Mouse (Mus musculus): ENCODE results near the gene Lhx2. TPM values are rescaled to one million over a fixed set of nuclear protein-coding genes. Genes with fewer than 3 reads are reported as not detected.

The Lhx2 gene
- polyA plus RNA-seq, 1 experiment from 2014 or later: 110 TPM

DNA sequence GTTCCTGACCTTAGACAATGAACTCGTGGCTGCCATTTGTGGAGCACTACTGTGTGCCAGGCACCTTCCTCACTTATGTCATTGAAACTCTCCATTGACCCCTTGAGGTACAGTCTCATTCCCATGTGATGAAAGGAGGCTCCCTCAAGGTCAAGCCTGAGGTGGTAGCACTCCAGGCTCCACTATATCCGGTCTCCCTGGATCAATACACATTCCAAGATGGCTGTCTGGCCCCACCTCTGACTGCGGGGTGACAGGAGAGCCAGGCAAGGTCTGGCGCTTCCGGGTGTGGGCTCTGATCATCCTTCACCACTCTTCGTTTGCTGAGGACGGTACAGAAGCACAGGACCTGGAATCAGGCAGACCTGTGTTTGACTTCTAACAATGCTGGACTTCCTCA, 58.2 kb downstream of the Lhx2 start:
- WGBS: 86% methylated on average over 7 of the region's 7 CpGs
- no peak for ATAC-seq (ENCODE audit: low FRiP score, low read depth)
- Histone ChIP-seq H3K4me3 (no peak overlapping the region), H3K4me1 (peaks cover 8% of the 10 kb centered on the region), H3K27me3 (peaks cover 4% of the 10 kb centered on the region), H3K9ac (replicated peaks) (no peak overlapping the region), H3K36me3 (no peaks in the 10 kb centered on the region), H3K9me3 (no peaks in the 10 kb centered on the region), H3K27ac (replicated peaks) (no peak overlapping the region), H3K4me2 (replicated peaks) (no peak overlapping the region)

DNA sequence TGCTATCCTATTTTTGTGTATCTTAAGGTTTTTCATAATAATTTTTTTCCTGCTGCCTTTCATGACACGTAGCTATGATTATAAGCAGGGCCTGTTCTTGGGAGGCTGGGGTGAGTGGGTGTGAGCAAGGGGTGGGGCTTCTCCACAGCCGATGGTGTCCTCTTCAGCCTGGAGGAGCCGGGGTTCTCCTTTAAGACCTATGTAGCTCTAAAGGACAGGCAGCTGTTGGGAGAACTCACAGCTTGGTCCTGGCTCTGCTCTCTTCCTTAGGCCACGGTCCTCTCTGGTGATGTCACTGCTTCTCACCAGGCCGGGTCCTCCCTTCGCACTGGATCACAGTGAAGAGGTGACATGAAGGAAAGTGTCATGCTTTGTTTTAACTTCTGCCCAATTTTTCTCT, 58.8 kb downstream of the Lhx2 start:
- Histone ChIP-seq H3K4me1 (peaks cover 8% of the 10 kb centered on the region), H3K9me3 (no peaks in the 10 kb centered on the region)

DNA sequence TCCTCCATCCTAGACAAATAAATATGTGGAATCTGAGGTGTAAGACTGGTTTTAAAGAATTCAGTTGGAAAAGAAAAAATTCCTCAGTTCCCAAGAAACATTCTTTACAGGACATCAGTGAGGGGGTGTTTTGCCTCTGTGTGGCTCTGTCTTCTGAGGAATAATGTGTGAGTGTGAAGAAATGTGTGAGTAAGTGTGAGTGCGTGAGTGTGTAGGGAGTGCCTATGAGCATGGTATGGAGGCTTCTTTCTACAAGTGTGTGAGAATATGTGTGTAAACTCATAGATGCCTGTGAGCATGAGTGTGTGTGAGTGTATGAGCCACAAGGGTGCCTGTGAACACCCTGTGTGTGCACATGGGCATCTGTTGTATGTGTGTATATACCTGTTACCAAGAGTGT, 63.5 kb downstream of the Lhx2 start:
- Histone ChIP-seq H3K4me2 (replicated peaks) (no peak overlapping the region), H3K36me3 (no peaks in the 10 kb centered on the region), H3K27ac (replicated peaks) (no peak overlapping the region), H3K4me1 (no peaks in the 10 kb centered on the region), H3K9ac (replicated peaks) (no peak overlapping the region), H3K4me3 (no peak overlapping the region), H3K27me3 (peaks cover 13% of the 10 kb centered on the region), H3K9me3 (no peaks in the 10 kb centered on the region)
- 100% methylated on average over 1 of the region's 1 CpGs for WGBS
- no peak for ATAC-seq (ENCODE audit: low FRiP score, low read depth)

More for the DNA sequence above, 58.8 kb downstream of the Lhx2 start:
- Histone ChIP-seq H3K9ac (replicated peaks) (no peak overlapping the region), H3K4me3 (no peak overlapping the region), H3K27ac (replicated peaks) (no peak overlapping the region), H3K4me2 (replicated peaks) (no peak overlapping the region), H3K36me3 (no peaks in the 10 kb centered on the region), H3K27me3 (peaks cover 6% of the 10 kb centered on the region)
- WGBS: 81% methylated on average over 6 of the region's 6 CpGs
- ATAC-seq (ENCODE audit: low FRiP score, low read depth): no peak

DNA sequence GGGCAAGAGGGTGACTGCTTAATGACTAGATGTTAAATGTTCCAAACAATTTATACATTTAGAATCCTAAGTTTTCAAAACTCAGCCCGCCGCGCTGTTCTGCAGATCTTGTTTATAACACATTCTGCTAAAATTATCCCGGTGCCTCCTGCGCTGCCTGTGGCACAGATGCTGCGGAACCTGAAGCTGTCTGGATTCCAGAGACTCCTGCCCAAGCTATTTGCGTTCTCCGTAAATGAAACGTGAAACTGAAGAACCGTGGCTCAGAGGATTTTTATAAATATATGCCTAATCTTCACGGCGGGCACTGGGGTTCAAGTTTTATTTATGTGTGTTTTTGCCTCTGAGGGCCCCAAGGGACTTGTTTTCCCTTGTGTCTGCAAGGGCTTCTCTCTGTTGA, 64.2 kb downstream of the Lhx2 start:
- ATAC-seq (ENCODE audit: low FRiP score, low read depth): no peak
- 78% methylated on average over 12 of the region's 12 CpGs for WGBS
- Histone ChIP-seq H3K9ac (replicated peaks) (no peak overlapping the region), H3K4me1 (no peaks in the 10 kb centered on the region), H3K36me3 (no peaks in the 10 kb centered on the region), H3K4me2 (replicated peaks) (no peak overlapping the region), H3K27ac (replicated peaks) (no peak overlapping the region), H3K9me3 (no peaks in the 10 kb centered on the region), H3K4me3 (no peak overlapping the region), H3K27me3 (peaks cover 16% of the 10 kb centered on the region)

DNA sequence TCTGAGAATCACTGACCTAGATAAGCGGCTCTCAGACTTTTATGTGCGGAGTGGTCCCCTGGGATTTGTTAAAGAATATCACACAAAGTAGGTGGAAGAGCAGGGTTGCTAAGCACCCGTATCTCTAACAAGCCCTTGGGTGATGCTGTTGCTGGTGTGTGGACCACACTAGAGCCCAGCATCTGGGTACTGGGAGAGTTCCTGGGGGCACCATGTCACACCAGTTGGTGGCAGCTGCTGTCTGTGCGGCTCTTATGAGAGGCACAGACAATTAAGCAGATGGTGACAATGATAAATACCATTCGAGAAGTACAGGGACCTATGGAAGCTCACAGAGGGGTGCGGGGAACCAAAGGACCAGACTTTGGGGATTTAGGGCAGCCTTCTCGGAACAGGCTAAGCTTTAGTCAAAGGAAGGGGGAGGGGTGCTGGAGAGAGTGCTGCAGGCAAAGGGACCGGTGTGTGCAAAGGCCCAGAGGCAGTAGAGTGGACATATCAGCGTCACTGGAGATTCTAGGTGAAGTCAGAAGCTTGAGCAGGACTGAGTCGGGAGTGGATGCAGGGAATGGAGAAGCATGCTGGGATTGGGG, 65.0 kb downstream of the Lhx2 start:
- Histone ChIP-seq H3K9ac (replicated peaks) (no peak overlapping the region), H3K27ac (replicated peaks) (no peak overlapping the region), H3K36me3 (no peaks in the 10 kb centered on the region), H3K27me3 (peaks cover 16% of the 10 kb centered on the region), H3K4me3 (no peak overlapping the region), H3K4me1 (no peaks in the 10 kb centered on the region), H3K4me2 (replicated peaks) (no peak overlapping the region), H3K9me3 (no peaks in the 10 kb centered on the region)
- peak; percentile 58; the same call in 1 of the 2 replicates for ATAC-seq (ENCODE audit: low FRiP score, low read depth)
- 59% methylated on average over 10 of the region's 10 CpGs for WGBS

DNA sequence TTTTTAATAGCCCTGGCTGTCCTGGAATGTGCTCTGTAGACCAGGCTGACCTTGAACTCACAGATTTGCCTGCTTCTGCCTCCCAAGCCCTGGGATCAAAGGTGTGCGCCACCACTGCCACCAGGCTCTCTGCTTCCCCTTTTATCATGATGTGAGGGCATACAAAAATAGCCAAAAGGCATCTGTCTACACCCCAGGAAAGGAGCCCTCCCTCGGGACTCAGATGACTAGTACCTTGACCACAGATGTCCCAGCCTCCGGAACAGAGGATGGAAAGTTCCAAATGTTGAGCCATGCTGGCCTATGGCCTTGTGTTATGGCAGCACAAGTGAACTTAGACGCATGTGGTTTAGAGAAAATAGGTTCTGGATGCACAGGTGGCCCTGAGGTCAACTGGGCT, 66.3 kb downstream of the Lhx2 start:
- Histone ChIP-seq H3K27ac (replicated peaks) (no peak overlapping the region), H3K27me3 (peaks cover 16% of the 10 kb centered on the region), H3K9me3 (no peaks in the 10 kb centered on the region), H3K4me1 (no peaks in the 10 kb centered on the region), H3K4me2 (replicated peaks) (no peak overlapping the region), H3K36me3 (no peaks in the 10 kb centered on the region), H3K4me3 (no peak overlapping the region), H3K9ac (replicated peaks) (no peak overlapping the region)
- WGBS: 88% methylated on average over 4 of the region's 4 CpGs
- no peak for ATAC-seq (ENCODE audit: low FRiP score, low read depth)

DNA sequence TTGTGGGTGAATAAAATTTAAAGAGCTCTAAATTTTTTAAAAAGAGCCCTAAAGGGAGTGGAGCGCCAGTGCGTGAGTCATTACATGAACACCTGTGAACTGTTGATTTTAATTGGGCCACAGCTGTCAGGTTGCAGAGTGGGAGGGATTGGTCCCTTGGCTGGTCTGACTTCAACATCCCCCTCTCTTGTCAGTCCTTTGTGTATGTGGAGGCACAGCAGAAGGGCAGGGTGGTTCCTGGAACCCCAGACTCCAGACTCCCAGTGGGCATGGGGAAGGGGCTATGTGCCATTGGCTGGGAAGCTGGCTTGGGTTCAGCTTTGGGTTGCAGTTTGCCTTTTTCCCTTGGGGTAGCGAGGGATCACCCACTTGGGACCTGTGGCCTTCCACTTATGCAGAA, 70.2 kb downstream of the Lhx2 start:
- H3K9me3 ChIP-seq: no peaks in the 10 kb centered on the region
- H3K4me1 ChIP-seq: peaks cover 8% of the 10 kb centered on the region
- 73% methylated on average over 3 of the region's 3 CpGs for WGBS
- no peak overlapping the region for H3K9ac ChIP-seq (replicated peaks)
- H3K36me3 ChIP-seq: no peaks in the 10 kb centered on the region
- H3K27me3 ChIP-seq: peaks cover 28% of the 10 kb centered on the region
- ATAC-seq (ENCODE audit: low FRiP score, low read depth): no peak
- no peak overlapping the region for H3K4me2 ChIP-seq (replicated peaks)
- no peak overlapping the region for H3K4me3 ChIP-seq
- no peak overlapping the region for H3K27ac ChIP-seq (replicated peaks)

DNA sequence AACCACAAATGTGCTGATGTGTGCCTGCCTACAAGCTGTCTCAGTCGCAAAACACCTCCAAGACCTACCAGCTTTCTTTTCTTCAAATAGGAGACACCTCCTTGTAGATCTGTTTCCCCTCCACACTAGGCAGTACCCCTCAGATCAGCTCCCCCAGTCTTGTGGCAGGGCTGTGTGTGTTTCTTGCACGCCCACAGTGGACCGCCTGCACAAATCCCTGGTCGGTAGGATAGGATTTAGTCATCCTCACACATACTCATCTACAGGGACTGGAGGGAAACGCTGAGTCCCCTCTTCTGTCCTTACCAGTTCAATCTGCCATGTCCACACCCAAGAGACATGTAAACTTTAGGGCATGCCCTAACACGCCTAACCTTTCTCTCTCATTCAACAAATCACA, 71.1 kb downstream of the Lhx2 start:
- Histone ChIP-seq H3K27ac (replicated peaks) (no peak overlapping the region), H3K4me2 (replicated peaks) (no peak overlapping the region), H3K27me3 (peaks cover 34% of the 10 kb centered on the region), H3K9me3 (no peaks in the 10 kb centered on the region), H3K9ac (replicated peaks) (no peak overlapping the region), H3K4me3 (no peak overlapping the region), H3K36me3 (no peaks in the 10 kb centered on the region), H3K4me1 (peaks cover 8% of the 10 kb centered on the region)
- WGBS: 91% methylated on average over 6 of the region's 6 CpGs
- no peak for ATAC-seq (ENCODE audit: low FRiP score, low read depth)

DNA sequence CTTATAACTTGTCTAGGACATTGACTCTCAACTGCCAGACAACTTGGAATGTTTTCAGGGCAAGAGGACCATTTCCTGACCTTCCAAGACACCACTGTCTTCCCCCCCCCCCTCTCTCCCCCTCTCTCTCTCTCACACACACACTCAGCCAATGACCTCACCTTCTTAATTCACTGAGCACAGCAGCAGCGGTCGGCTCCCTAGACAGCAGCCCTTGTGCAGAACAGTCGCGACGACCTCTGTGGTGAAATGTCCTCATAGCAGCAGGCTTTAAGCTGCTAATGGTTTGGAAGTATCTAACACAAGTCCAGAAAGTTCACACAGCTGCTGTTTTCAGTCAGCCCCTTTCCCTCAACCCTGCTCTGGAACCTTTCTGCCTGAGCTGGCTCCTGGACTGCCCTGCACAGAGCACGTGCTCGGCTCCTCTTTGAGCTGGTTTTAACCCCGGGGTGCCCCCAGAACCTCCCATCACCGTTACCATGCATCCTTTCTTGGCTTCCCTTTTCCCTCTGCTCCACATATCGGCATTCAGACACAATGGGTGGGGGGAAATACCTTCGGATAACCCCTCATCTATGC, 73.6 kb downstream of the Lhx2 start:
- 18% methylated on average over 11 of the region's 11 CpGs for WGBS
- no peak for ATAC-seq (ENCODE audit: low FRiP score, low read depth)

DNA sequence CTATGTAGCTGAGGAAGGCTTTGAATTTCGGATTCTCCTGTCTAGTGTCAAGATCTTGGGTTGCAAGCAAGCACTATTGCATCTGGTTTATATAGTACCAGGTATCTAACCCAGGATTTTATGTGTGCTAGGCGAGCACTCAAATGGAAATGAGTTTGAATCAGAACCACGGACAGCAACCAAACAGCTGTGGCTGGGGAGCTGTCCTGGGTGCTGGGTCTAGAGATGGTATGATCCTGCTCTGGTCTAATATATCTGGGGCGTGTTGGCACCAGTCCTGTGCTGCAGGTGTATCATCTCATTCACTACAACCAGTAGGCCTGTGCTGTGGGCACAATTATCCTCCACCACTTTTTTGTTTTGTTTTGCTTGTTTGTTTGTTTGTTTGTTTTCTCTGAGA, 78.9 kb downstream of the Lhx2 start:
- Histone ChIP-seq H3K4me3 (no peak overlapping the region), H3K4me1 (0 out of 2 replicates have a peak, but pooled peaks cover 3% of the 10 kb centered on the region), H3K4me2 (replicated peaks) (no peak overlapping the region), H3K27ac (replicated peaks) (no peak overlapping the region), H3K9ac (replicated peaks) (no peak overlapping the region), H3K36me3 (no peaks in the 10 kb centered on the region), H3K9me3 (no peaks in the 10 kb centered on the region), H3K27me3 (peaks cover 50% of the 10 kb centered on the region)
- ATAC-seq (ENCODE audit: low FRiP score, low read depth): no peak
- 17% methylated on average over 4 of the region's 4 CpGs for WGBS

More for the DNA sequence above, 73.6 kb downstream of the Lhx2 start:
- H3K4me2 ChIP-seq (replicated peaks): no peak overlapping the region
- peaks cover 30% of the 10 kb centered on the region for H3K27me3 ChIP-seq
- peaks cover 8% of the 10 kb centered on the region for H3K4me1 ChIP-seq
- H3K9ac ChIP-seq (replicated peaks): no peak overlapping the region
- no peaks in the 10 kb centered on the region for H3K9me3 ChIP-seq
- H3K4me3 ChIP-seq: no peak overlapping the region
- H3K36me3 ChIP-seq: no peaks in the 10 kb centered on the region
- H3K27ac ChIP-seq (replicated peaks): no peak overlapping the region

Other genes starting within 250 kb of the Lhx2 start
- gene Dennd1a, start 51.9 kb upstream of the Lhx2 start, polyA plus RNA-seq (2016; fragmentation: Nextera tagmentation; extraction: Ambion mirVana): 25.6 and 26.2 TPM in 2 replicates
- gene Nek6, start 172.4 kb downstream of the Lhx2 start, polyA plus RNA-seq (2016; fragmentation: Nextera tagmentation; extraction: Ambion mirVana): 82.6 and 96.0 TPM in 2 replicates